Mouse (Mus musculus) testis, adult 2 months (tissue): Measurements from ENCODE around the gene Myl3. TPM values are rescaled to one million over a fixed set of nuclear protein-coding genes. Genes with fewer than 3 reads are reported as not detected.

ENCODE experiments used
- H3K27ac ChIP-seq: fragments of 200-500 bp; 2 replicates; pipeline ENCODE4 v1.5.1; 2012; ENCODE audit warnings: low read depth, low read length; ENCODE audit not compliant: control insufficient read depth, insufficient read depth
- H3K27me3 ChIP-seq: fragments of 200-500 bp; 2 replicates; pipeline ENCODE4 v1.6.1; 2012; ENCODE audit warnings: mild to moderate bottlenecking, low read length, moderate library complexity; ENCODE audit not compliant: control insufficient read depth, insufficient read depth
- H3K36me3 ChIP-seq: fragments of 200-500 bp; 2 replicates; pipeline ENCODE4 v1.6.1; 2012; ENCODE audit warnings: mild to moderate bottlenecking, low read length; ENCODE audit not compliant: control insufficient read depth, insufficient read depth
- H3K4me1 ChIP-seq: fragments of 200-500 bp; 2 replicates; pipeline ENCODE4 v1.6.1; 2012; ENCODE audit warnings: low read length; ENCODE audit not compliant: control insufficient read depth, insufficient read depth
- H3K4me3 ChIP-seq: fragments of 200-500 bp; 2 replicates; pipeline ENCODE4 v1.5.1; 2012; ENCODE audit warnings: low read depth, mild to moderate bottlenecking, low read length, moderate library complexity, mixed read lengths; ENCODE audit not compliant: control insufficient read depth
- CTCF ChIP-seq: fragments of 200-500 bp; IDR thresholded peaks from 2 replicates; pipeline ENCODE4 v1.5.1; 2012; ENCODE audit warnings: low read depth, mild to moderate bottlenecking, inconsistent platforms, low read length, moderate library complexity; ENCODE audit not compliant: control insufficient read depth, insufficient read depth, insufficient replicate concordance
- POLR2A ChIP-seq: fragments of 200-500 bp; IDR thresholded peaks from 2 replicates; pipeline ENCODE4 v1.6.1; 2012; ENCODE audit warnings: low read depth, mild to moderate bottlenecking, inconsistent platforms, low read length, moderate library complexity; ENCODE audit not compliant: control insufficient read depth
- polyA plus RNA-seq: library from polyadenylated mRNA; depleted of rRNA; stranded (reverse); fragments of >200 nt; gene quantifications from 2 replicates; pipeline ENCODE4 v1.2.3, GENCODE M21; 2012

The Myl3 gene
- polyA plus RNA-seq, 1 experiment = 0.90 TPM

- no peak for TF ChIP-seq POLR2A
- TF ChIP-seq CTCF = no peak
- no peaks in the 10 kb centered on the region for H3K27me3 ChIP-seq
- no peaks in the 10 kb centered on the region for H3K36me3 ChIP-seq
- no peak overlapping the region for H3K27ac ChIP-seq
- H3K4me3 ChIP-seq = no peak overlapping the region
- H3K4me1 ChIP-seq = no peaks in the 10 kb centered on the region
Measured at GRCm38 (mm10) chr9:110703951-110704350, 37.7 kb upstream of the Myl3 start.

GRCm38 (mm10) chr9:110706784-110707183 lies 34.9 kb upstream of the Myl3 start:
- TF ChIP-seq POLR2A (no peak), CTCF (no peak)
- Histone ChIP-seq H3K27ac (no peak overlapping the region), H3K4me1 (no peaks in the 10 kb centered on the region), H3K27me3 (no peaks in the 10 kb centered on the region), H3K4me3 (no peak overlapping the region), H3K36me3 (no peaks in the 10 kb centered on the region)

- no peak for TF ChIP-seq POLR2A
- peak; percentile 44; the same call in 1 of the 2 replicates for TF ChIP-seq CTCF
- no peak overlapping the region for H3K27ac ChIP-seq
Measured at GRCm38 (mm10) chr9:110709640-110710258, 31.9 kb upstream of the Myl3 start.

GRCm38 (mm10) chr9:110711532-110711931 lies 30.1 kb upstream of the Myl3 start:
- H3K27ac ChIP-seq = no peak overlapping the region
- H3K4me3 ChIP-seq = no peak overlapping the region
- H3K36me3 ChIP-seq = no peaks in the 10 kb centered on the region
- H3K27me3 ChIP-seq = no peaks in the 10 kb centered on the region
- TF ChIP-seq CTCF (no peak), POLR2A (no peak)
- no peaks in the 10 kb centered on the region for H3K4me1 ChIP-seq

More at GRCm38 (mm10) chr9:110709640-110710258, 31.9 kb upstream of the Myl3 start:
- no peaks in the 10 kb centered on the region for H3K4me1 ChIP-seq
- no peak overlapping the region for H3K4me3 ChIP-seq
- no peaks in the 10 kb centered on the region for H3K27me3 ChIP-seq
- H3K36me3 ChIP-seq = no peaks in the 10 kb centered on the region

GRCm38 (mm10) chr9:110711996-110712395 lies 29.7 kb upstream of the Myl3 start:
- H3K27ac ChIP-seq = no peak overlapping the region
- H3K4me3 ChIP-seq = no peak overlapping the region
- no peaks in the 10 kb centered on the region for H3K36me3 ChIP-seq
- no peak for TF ChIP-seq POLR2A
- no peak for TF ChIP-seq CTCF
- H3K4me1 ChIP-seq = no peaks in the 10 kb centered on the region
- no peaks in the 10 kb centered on the region for H3K27me3 ChIP-seq

- H3K36me3 ChIP-seq = no peaks in the 10 kb centered on the region
- H3K4me3 ChIP-seq = no peak overlapping the region
- TF ChIP-seq CTCF (no peak), POLR2A (no peak)
- H3K27me3 ChIP-seq = no peaks in the 10 kb centered on the region
- no peak overlapping the region for H3K27ac ChIP-seq
- H3K4me1 ChIP-seq = no peaks in the 10 kb centered on the region
Measured at GRCm38 (mm10) chr9:110712545-110712944, 29.1 kb upstream of the Myl3 start.

- H3K27ac ChIP-seq = no peak overlapping the region
- H3K4me3 ChIP-seq = no peak overlapping the region
- TF ChIP-seq POLR2A (no peak), CTCF (no peak)
- H3K4me1 ChIP-seq = no peaks in the 10 kb centered on the region
- no peaks in the 10 kb centered on the region for H3K27me3 ChIP-seq
- no peaks in the 10 kb centered on the region for H3K36me3 ChIP-seq
Measured at GRCm38 (mm10) chr9:110713389-110713788, 28.3 kb upstream of the Myl3 start.
